Mouse (Mus musculus): ENCODE measurements around the gene Tmem150b. TPM values are rescaled to one million over a fixed set of nuclear protein-coding genes. Genes with fewer than 3 reads are reported as not detected.

Gene Tmem150b
- total and polyA plus RNA-seq, 3 experiments: 0.17 TPM; not detected in 2

DNA sequence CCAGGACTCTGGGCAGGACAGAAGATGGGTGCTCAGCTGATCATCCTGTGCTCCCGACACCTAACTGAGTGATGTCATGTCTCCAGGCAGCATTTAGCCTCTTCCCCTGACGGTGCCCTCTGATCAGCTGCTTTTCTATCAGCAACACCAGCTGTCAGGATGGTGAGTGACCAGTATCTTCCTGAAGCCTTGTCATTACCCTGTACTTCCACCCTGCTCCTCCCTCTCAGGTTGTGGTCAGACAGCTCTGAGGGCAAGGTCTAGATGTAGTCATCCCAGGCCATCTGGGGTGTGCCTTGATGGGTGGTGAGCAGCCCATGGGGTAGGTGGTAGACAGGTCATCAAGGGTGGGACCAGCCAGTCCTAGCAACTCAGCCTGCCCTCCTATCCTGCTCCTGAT is 24.1 kb upstream of the Tmem150b start:
- Histone ChIP-seq H3K36me3 (replicated peaks in 1 of 2; ENCODE audit: control insufficient read depth in 1 of 2, insufficient read depth in 1 of 2, low read length in 1 of 2) (peaks cover 20 to 66% of the 10 kb centered on the region in 2 experiments), H3K27ac (ENCODE audit: insufficient read depth, low read depth) (no peak overlapping the region), H3K79me2 (replicated peaks; ENCODE audit: control insufficient read depth, extremely low read depth, insufficient read depth, poor library complexity, severe bottlenecking) (no peaks in the 10 kb centered on the region), H3K27me3 (replicated peaks) (no peaks in the 10 kb centered on the region), H3K4me1 (ENCODE audit: control insufficient read depth in 1 of 2, insufficient read depth in 2 of 2) (0 out of 4 replicates have a peak, but pooled peaks cover 0 to 4% of the 10 kb centered on the region in 2 experiments), H3K4me3 (replicated peaks in 1 of 3; ENCODE audit: low read depth in 2 of 3, low read length in 2 of 3, poor library complexity in 1 of 3) (no peak overlapping the region), H3K9ac (ENCODE audit: insufficient read depth, low read depth) (no peak overlapping the region), H3K9me3 (replicated peaks; ENCODE audit: low read length) (no peaks in the 10 kb centered on the region), H3K4me2 (ENCODE audit: insufficient read depth, low read depth, poor library complexity, severe bottlenecking) (no peak overlapping the region)
- no peak for TF ChIP-seq CHD1 (IDR thresholded peaks at IDR 0.05; ENCODE audit: low read depth, low read length)
- no peak for DNase-seq (ENCODE audit: extremely low read depth)
- in situ Hi-C loops (cut with MboI; ENCODE audit: low pct_ligation_motif_present, low pct_unique_long_range_greater_than_20kb, low sequenced_read_pairs): loop anchor here (5.0 kb wide), 1 partner anchor 33 kb away; the partner anchor contains the start of genes Il11 and Tmem190
- dilution Hi-C loops (cut with MboI; ENCODE audit: extremely low pct_ligation_motif_present, extremely low pct_unique_long_range_greater_than_20kb, low sequenced_read_pairs): no loop called here

DNA sequence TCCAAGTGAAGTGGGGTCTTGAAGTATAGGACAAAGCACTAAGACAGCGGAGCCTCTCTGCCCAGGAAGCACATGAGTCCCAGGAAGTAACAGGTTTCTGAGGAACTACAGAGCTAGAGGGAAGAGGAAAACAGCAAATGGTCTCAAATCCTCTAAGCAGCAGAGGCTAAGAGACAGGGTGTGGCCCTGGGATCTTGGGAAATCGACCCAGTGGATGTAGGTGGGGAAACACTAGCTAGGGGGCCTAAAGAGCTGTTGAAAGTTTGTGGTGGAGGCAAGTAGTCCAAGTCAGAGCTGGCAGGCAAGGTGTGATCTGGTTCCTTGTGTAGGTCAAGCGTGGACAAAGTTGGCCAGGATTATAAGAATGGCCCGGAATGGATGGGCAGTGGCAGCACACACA is 23.3 kb upstream of the Tmem150b start:
- no peak overlapping the region for H3K9ac ChIP-seq (ENCODE audit: insufficient read depth, low read depth)

DNA sequence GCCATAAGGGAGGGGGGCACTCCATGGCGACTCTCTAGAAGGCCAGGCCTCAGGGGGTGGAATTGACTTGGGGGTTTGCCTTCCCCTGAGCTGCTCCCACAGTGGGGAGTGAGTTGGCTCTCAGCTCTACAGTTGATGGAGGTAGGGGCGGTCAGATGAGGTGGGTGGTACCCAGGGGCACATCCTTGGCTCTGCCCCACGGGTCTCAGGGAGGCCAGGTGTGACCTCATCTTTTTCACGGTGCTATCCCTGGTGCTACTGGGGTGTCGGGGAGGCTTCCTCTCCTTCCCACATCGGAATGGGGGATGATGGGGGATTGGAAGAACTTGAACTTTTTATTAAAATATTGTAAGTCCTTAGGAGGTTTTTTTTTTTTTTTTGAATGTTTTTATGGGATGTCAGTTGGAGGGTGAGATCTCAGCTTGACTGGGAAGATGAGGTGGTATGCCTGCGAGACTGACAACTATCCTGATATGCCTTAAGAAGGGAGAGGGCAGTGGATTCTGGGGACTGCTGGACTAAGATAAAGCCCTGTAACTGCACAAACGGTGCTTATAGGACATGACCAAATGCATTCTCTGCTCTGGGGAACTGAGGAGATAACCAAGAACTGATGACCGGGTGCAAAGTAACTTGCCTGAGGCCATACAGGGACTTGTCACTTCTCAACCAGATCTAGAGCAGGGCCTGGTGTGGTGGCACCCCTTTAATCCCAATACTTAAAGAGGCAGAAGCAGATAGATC is 22.3 kb upstream of the Tmem150b start:
- DNase-seq (ENCODE audit: extremely low read depth): no peak
- no peak overlapping the region for H3K27ac ChIP-seq (ENCODE audit: insufficient read depth, low read depth)
- H3K4me3 ChIP-seq (replicated peaks in 1 of 3; ENCODE audit: low read depth in 2 of 3, low read length in 2 of 3, poor library complexity in 1 of 3): no peak overlapping the region

More for the DNA sequence above, 23.3 kb upstream of the Tmem150b start:
- no peaks in the 10 kb centered on the region for H3K79me2 ChIP-seq (replicated peaks; ENCODE audit: control insufficient read depth, extremely low read depth, insufficient read depth, poor library complexity, severe bottlenecking)
- in situ Hi-C loops (cut with MboI; ENCODE audit: low pct_ligation_motif_present, low pct_unique_long_range_greater_than_20kb, low sequenced_read_pairs): loop anchor here (5.0 kb wide), 1 partner anchor 34 kb away; the partner anchor contains the start of genes Il11 and Tmem190
- H3K36me3 ChIP-seq (replicated peaks in 1 of 2; ENCODE audit: control insufficient read depth in 1 of 2, insufficient read depth in 1 of 2, low read length in 1 of 2): peaks cover 22 to 74% of the 10 kb centered on the region in 2 experiments
- DNase-seq (ENCODE audit: extremely low read depth): no peak
- H3K4me1 ChIP-seq (ENCODE audit: control insufficient read depth in 1 of 2, insufficient read depth in 2 of 2): 0 out of 4 replicates have a peak, but pooled peaks cover 0 to 4% of the 10 kb centered on the region in 2 experiments
- H3K27ac ChIP-seq (ENCODE audit: insufficient read depth, low read depth): no peak overlapping the region
- TF ChIP-seq RCOR1 (conservative IDR thresholded peaks at IDR 0.05; ENCODE audit: low read depth, low read length) (no peak), JUN (IDR thresholded peaks at IDR 0.05; ENCODE audit: insufficient read depth, low read depth, low read length) (no peak), PAX5 (IDR thresholded peaks at IDR 0.05; ENCODE audit: low read length) (no peak), HCFC1 (IDR thresholded peaks at IDR 0.05; ENCODE audit: low read depth, low read length) (no peak), GABPA (IDR thresholded peaks at IDR 0.05; ENCODE audit: insufficient replicate concordance, low read depth, low read length) (no peak), USF2 (conservative IDR thresholded peaks at IDR 0.05; ENCODE audit: low read depth, low read length) (no peak), IRF4 (IDR thresholded peaks at IDR 0.05; ENCODE audit: low read depth, low read length) (no peak), SIN3A (IDR thresholded peaks at IDR 0.05; ENCODE audit: low read length) (no peak), JUND (conservative IDR thresholded peaks at IDR 0.05; ENCODE audit: low read depth, low read length) (no peak), ZMIZ1 (IDR thresholded peaks at IDR 0.05; ENCODE audit: low read depth, low read length) (no peak), POLR2AphosphoS2 (IDR thresholded peaks at IDR 0.05; ENCODE audit: low read depth, low read length) (no peak), TCF12 (IDR thresholded peaks at IDR 0.05; ENCODE audit: low read depth, low read length) (no peak), MAX (IDR thresholded peaks at IDR 0.05; ENCODE audit: low read length) (no peak)
- dilution Hi-C loops (cut with MboI; ENCODE audit: extremely low pct_ligation_motif_present, extremely low pct_unique_long_range_greater_than_20kb, low sequenced_read_pairs): no loop called here
- no peaks in the 10 kb centered on the region for H3K27me3 ChIP-seq (replicated peaks)
- H3K9me3 ChIP-seq (replicated peaks; ENCODE audit: low read length): no peaks in the 10 kb centered on the region
- H3K4me2 ChIP-seq (ENCODE audit: insufficient read depth, low read depth, poor library complexity, severe bottlenecking): no peak overlapping the region
- no peak overlapping the region for H3K4me3 ChIP-seq (replicated peaks in 1 of 3; ENCODE audit: low read depth in 2 of 3, low read length in 2 of 3, poor library complexity in 1 of 3)

More for the DNA sequence above, 22.3 kb upstream of the Tmem150b start:
- Histone ChIP-seq H3K79me2 (replicated peaks; ENCODE audit: control insufficient read depth, extremely low read depth, insufficient read depth, poor library complexity, severe bottlenecking) (no peaks in the 10 kb centered on the region), H3K27me3 (replicated peaks) (no peaks in the 10 kb centered on the region), H3K9me3 (replicated peaks; ENCODE audit: low read length) (no peaks in the 10 kb centered on the region), H3K4me1 (ENCODE audit: control insufficient read depth in 1 of 2, insufficient read depth in 2 of 2) (peaks cover 4 to 6% of the 10 kb centered on the region in 2 experiments; a peak in 3 of 4 replicates), H3K9ac (ENCODE audit: insufficient read depth, low read depth) (no peak overlapping the region), H3K4me2 (ENCODE audit: insufficient read depth, low read depth, poor library complexity, severe bottlenecking) (no peak overlapping the region), H3K36me3 (replicated peaks in 1 of 2; ENCODE audit: control insufficient read depth in 1 of 2, insufficient read depth in 1 of 2, low read length in 1 of 2) (peaks cover 30 to 84% of the 10 kb centered on the region in 2 experiments)
- TF ChIP-seq USF2 (conservative IDR thresholded peaks at IDR 0.05; ENCODE audit: low read depth, low read length) (no peak), CHD2 (IDR thresholded peaks at IDR 0.05; ENCODE audit: low read length) (no peak), ELF1 (IDR thresholded peaks at IDR 0.05; ENCODE audit: low read depth, low read length) (no peak), ZNF384 (IDR thresholded peaks at IDR 0.05; ENCODE audit: low read depth, low read length) (no peak), IRF4 (IDR thresholded peaks at IDR 0.05; ENCODE audit: low read depth, low read length) (no peak), UBTF (IDR thresholded peaks at IDR 0.05; ENCODE audit: low read depth, low read length) (no peak), ZKSCAN1 (IDR thresholded peaks at IDR 0.05; ENCODE audit: borderline replicate concordance, low read depth, low read length) (no peak), ZC3H11A (IDR thresholded peaks at IDR 0.05; ENCODE audit: low read depth, low read length) (no peak), ZMIZ1 (IDR thresholded peaks at IDR 0.05; ENCODE audit: low read depth, low read length) (no peak), MAFK (IDR thresholded peaks at IDR 0.05; ENCODE audit: insufficient replicate concordance, low read length) (no peak)
- in situ Hi-C loops (cut with MboI; ENCODE audit: low pct_ligation_motif_present, low pct_unique_long_range_greater_than_20kb, low sequenced_read_pairs) (loop anchor here (5.0 kb wide), 1 partner anchor 35 kb away; the partner anchor contains the start of genes Il11 and Tmem190), dilution Hi-C loops (cut with MboI; ENCODE audit: extremely low pct_ligation_motif_present, extremely low pct_unique_long_range_greater_than_20kb, low sequenced_read_pairs) (no loop called here)
